Mouse (Mus musculus): ENCODE results near the gene Ankrd34a.

Ankrd34a gene

GRCm38 (mm10) chr3:96566661-96567450 is 29.6 kb upstream of the Ankrd34a start:
- Histone ChIP-seq H3K4me1 (replicated peaks; ENCODE audit: low read depth, low read length) (peaks cover 98% of the 10 kb centered on the region), H3K27me3 (ENCODE audit: insufficient read depth, low read length) (no peaks in the 10 kb centered on the region), H3K4me3 (replicated peaks; ENCODE audit: low read length) (0 out of 2 replicates have a peak overlapping the region, but pooled peaks have one; percentile 11), H3K9me3 (ENCODE audit: low read length) (no peaks in the 10 kb centered on the region), H3K36me3 (ENCODE audit: insufficient read depth, low read length) (peaks cover 2% of the 10 kb centered on the region)
- no peak for TF ChIP-seq NANOG (IDR thresholded peaks at IDR 0.05; ENCODE audit: borderline replicate concordance, low read length)
- TF ChIP-seq POU5F1 (IDR thresholded peaks at IDR 0.05; ENCODE audit: borderline replicate concordance, low read length), result no peak
- TF ChIP-seq CTCF (conservative IDR thresholded peaks at IDR 0.05; ENCODE audit: low read length), result no peak

- Histone ChIP-seq H3K36me3 (ENCODE audit: insufficient read depth, low read length) (no peaks in the 10 kb centered on the region), H3K9me3 (ENCODE audit: low read length) (no peaks in the 10 kb centered on the region), H3K27me3 (ENCODE audit: insufficient read depth, low read length) (no peaks in the 10 kb centered on the region), H3K4me3 (replicated peaks; ENCODE audit: low read length) (no peak overlapping the region), H3K4me1 (replicated peaks; ENCODE audit: low read depth, low read length) (peaks cover 93% of the 10 kb centered on the region)
- TF ChIP-seq CTCF (conservative IDR thresholded peaks at IDR 0.05; ENCODE audit: low read length), result no peak
- TF ChIP-seq POU5F1 (IDR thresholded peaks at IDR 0.05; ENCODE audit: borderline replicate concordance, low read length), result no peak
- TF ChIP-seq NANOG (IDR thresholded peaks at IDR 0.05; ENCODE audit: borderline replicate concordance, low read length), result no peak
Measured at GRCm38 (mm10) chr3:96568605-96569004, 27.8 kb upstream of the Ankrd34a start.

- Histone ChIP-seq H3K4me3 (replicated peaks; ENCODE audit: low read length) (peak overlapping the region; percentile 77), H3K27me3 (ENCODE audit: insufficient read depth, low read length) (no peaks in the 10 kb centered on the region), H3K9me3 (ENCODE audit: low read length) (no peaks in the 10 kb centered on the region), H3K36me3 (ENCODE audit: insufficient read depth, low read length) (peaks cover 5% of the 10 kb centered on the region; the same call in 1 of the 2 replicates), H3K4me1 (replicated peaks; ENCODE audit: low read depth, low read length) (peaks cover 93% of the 10 kb centered on the region)
- TF ChIP-seq CTCF (conservative IDR thresholded peaks at IDR 0.05; ENCODE audit: low read length) (no peak), NANOG (IDR thresholded peaks at IDR 0.05; ENCODE audit: borderline replicate concordance, low read length) (no peak), POU5F1 (IDR thresholded peaks at IDR 0.05; ENCODE audit: borderline replicate concordance, low read length) (no peak)
Measured at GRCm38 (mm10) chr3:96569506-96569905, 26.9 kb upstream of the Ankrd34a start.

- TF ChIP-seq CTCF (conservative IDR thresholded peaks at IDR 0.05; ENCODE audit: low read length) (no peak), NANOG (IDR thresholded peaks at IDR 0.05; ENCODE audit: borderline replicate concordance, low read length) (no peak), POU5F1 (IDR thresholded peaks at IDR 0.05; ENCODE audit: borderline replicate concordance, low read length) (no peak)
- Histone ChIP-seq H3K36me3 (ENCODE audit: insufficient read depth, low read length) (peaks cover 5% of the 10 kb centered on the region; the same call in 1 of the 2 replicates), H3K9me3 (ENCODE audit: low read length) (no peaks in the 10 kb centered on the region), H3K4me1 (replicated peaks; ENCODE audit: low read depth, low read length) (peaks cover 92% of the 10 kb centered on the region), H3K4me3 (replicated peaks; ENCODE audit: low read length) (peak overlapping the region; percentile 77), H3K27me3 (ENCODE audit: insufficient read depth, low read length) (no peaks in the 10 kb centered on the region)
Measured at GRCm38 (mm10) chr3:96569966-96570605, 26.4 kb upstream of the Ankrd34a start.

- Histone ChIP-seq H3K27me3 (ENCODE audit: insufficient read depth, low read length) (no peaks in the 10 kb centered on the region), H3K4me3 (replicated peaks; ENCODE audit: low read length) (peak overlapping the region; percentile 77), H3K9me3 (ENCODE audit: low read length) (no peaks in the 10 kb centered on the region), H3K36me3 (ENCODE audit: insufficient read depth, low read length) (peaks cover 5% of the 10 kb centered on the region; the same call in 1 of the 2 replicates), H3K4me1 (replicated peaks; ENCODE audit: low read depth, low read length) (peaks cover 92% of the 10 kb centered on the region)
- TF ChIP-seq NANOG (IDR thresholded peaks at IDR 0.05; ENCODE audit: borderline replicate concordance, low read length), result no peak
- TF ChIP-seq CTCF (conservative IDR thresholded peaks at IDR 0.05; ENCODE audit: low read length), result no peak
- TF ChIP-seq POU5F1 (IDR thresholded peaks at IDR 0.05; ENCODE audit: borderline replicate concordance, low read length), result no peak
Measured at GRCm38 (mm10) chr3:96570643-96571042, 25.8 kb upstream of the Ankrd34a start.

GRCm38 (mm10) chr3:96571336-96571735 is 25.1 kb upstream of the Ankrd34a start:
- no peaks in the 10 kb centered on the region for H3K9me3 ChIP-seq (ENCODE audit: low read length)
- peak overlapping the region; percentile 71 for H3K4me3 ChIP-seq (replicated peaks; ENCODE audit: low read length)
- H3K27me3 ChIP-seq (ENCODE audit: insufficient read depth, low read length), result no peaks in the 10 kb centered on the region
- TF ChIP-seq CTCF (conservative IDR thresholded peaks at IDR 0.05; ENCODE audit: low read length) (no peak), POU5F1 (IDR thresholded peaks at IDR 0.05; ENCODE audit: borderline replicate concordance, low read length) (no peak), NANOG (IDR thresholded peaks at IDR 0.05; ENCODE audit: borderline replicate concordance, low read length) (no peak)
- H3K36me3 ChIP-seq (ENCODE audit: insufficient read depth, low read length), result peaks cover 5% of the 10 kb centered on the region; the same call in 1 of the 2 replicates
- H3K4me1 ChIP-seq (replicated peaks; ENCODE audit: low read depth, low read length), result peaks cover 92% of the 10 kb centered on the region

- peaks cover 5% of the 10 kb centered on the region; the same call in 1 of the 2 replicates for H3K36me3 ChIP-seq (ENCODE audit: insufficient read depth, low read length)
- TF ChIP-seq NANOG (IDR thresholded peaks at IDR 0.05; ENCODE audit: borderline replicate concordance, low read length) (0 out of 2 replicates have a peak, but pooled peaks have one; percentile 11), CTCF (conservative IDR thresholded peaks at IDR 0.05; ENCODE audit: low read length) (no peak), POU5F1 (IDR thresholded peaks at IDR 0.05; ENCODE audit: borderline replicate concordance, low read length) (peak; percentile 43; the same call in 1 of the 2 replicates)
- peaks cover 89% of the 10 kb centered on the region for H3K4me1 ChIP-seq (replicated peaks; ENCODE audit: low read depth, low read length)
- no peaks in the 10 kb centered on the region for H3K27me3 ChIP-seq (ENCODE audit: insufficient read depth, low read length)
- no peaks in the 10 kb centered on the region for H3K9me3 ChIP-seq (ENCODE audit: low read length)
- H3K4me3 ChIP-seq (replicated peaks; ENCODE audit: low read length), result peak overlapping the region; percentile 71
Measured at GRCm38 (mm10) chr3:96571896-96572698, 24.3 kb upstream of the Ankrd34a start.

Data from E14TG2a.4 (cell line).